Mouse (Mus musculus) common myeloid progenitor, adult 5-6 weeks (primary cell): ENCODE measurements around the gene Lbh. TPM values are rescaled to one million over a fixed set of nuclear protein-coding genes. Genes with fewer than 3 reads are reported as not detected.

Experiments used
- ATAC-seq: replicated peaks from 2 replicates; pipeline ENCODE4 v1.8.0; 2016; ENCODE audit warnings: low read depth, mild to moderate bottlenecking, moderate TSS enrichment, inconsistent platforms; ENCODE audit not compliant: poor library complexity, severe bottlenecking
- total RNA-seq: library from RNA; stranded (forward); fragments of 200-1000, 187-1606 nt; gene quantifications from 2 replicates; pipeline ENCODE4 v1.2.3, GENCODE M21; 2017

The Lbh gene
- total RNA-seq, 1 experiment from 2014 or later = 18.0 TPM

GRCm38 (mm10) chr17:72937204-72937603 is 19.1 kb downstream of the Lbh start:
- no peak for ATAC-seq

- ATAC-seq = no peak
Measured at GRCm38 (mm10) chr17:72938026-72938795, 20.1 kb downstream of the Lbh start.

GRCm38 (mm10) chr17:72938871-72939568 is 20.9 kb downstream of the Lbh start:
- no peak for ATAC-seq

- peak; percentile 53 for ATAC-seq
Measured at GRCm38 (mm10) chr17:72939569-72939899, 21.4 kb downstream of the Lbh start.

- 0 out of 2 replicates have a peak, but pooled peaks have one; percentile 13 for ATAC-seq
Measured at GRCm38 (mm10) chr17:72944368-72944767, 26.3 kb downstream of the Lbh start.

- ATAC-seq = peak; percentile 45
Measured at GRCm38 (mm10) chr17:72947111-72947859, 29.2 kb downstream of the Lbh start.

GRCm38 (mm10) chr17:72948119-72948518 is 30.0 kb downstream of the Lbh start:
- peak; percentile 76 for ATAC-seq

- no peak for ATAC-seq
Measured at GRCm38 (mm10) chr17:72949247-72949701, 31.2 kb downstream of the Lbh start.

GRCm38 (mm10) chr17:72951331-72951730 is 33.2 kb downstream of the Lbh start:
- no peak for ATAC-seq

GRCm38 (mm10) chr17:72953811-72954685 is 35.9 kb downstream of the Lbh start:
- no peak for ATAC-seq

GRCm38 (mm10) chr17:72955534-72955933 is 37.4 kb downstream of the Lbh start:
- ATAC-seq = peak; percentile 40; the same call in 1 of the 2 replicates

- ATAC-seq = no peak
Measured at GRCm38 (mm10) chr17:72957016-72957415, 38.9 kb downstream of the Lbh start.

- no peak for ATAC-seq
Measured at GRCm38 (mm10) chr17:72958886-72959285, 40.8 kb downstream of the Lbh start.

- no peak for ATAC-seq
Measured at GRCm38 (mm10) chr17:72959497-72960039, 41.5 kb downstream of the Lbh start.

- ATAC-seq = no peak
Measured at GRCm38 (mm10) chr17:72960243-72960642, 42.1 kb downstream of the Lbh start.

- peak; percentile 90 for ATAC-seq
Measured at GRCm38 (mm10) chr17:72960873-72961272, 42.8 kb downstream of the Lbh start.

- peak; percentile 48 for ATAC-seq
Measured at GRCm38 (mm10) chr17:72961953-72962630, 44.0 kb downstream of the Lbh start.

- no peak for ATAC-seq
Measured at GRCm38 (mm10) chr17:72965687-72966086, 47.6 kb downstream of the Lbh start.

GRCm38 (mm10) chr17:72966091-72966531 is 48.0 kb downstream of the Lbh start:
- ATAC-seq = no peak
